Mouse (Mus musculus) limb, embryonic 11.5 days (tissue): Measurements from ENCODE around the gene Cd200. TPM values are rescaled to one million over a fixed set of nuclear protein-coding genes. Genes with fewer than 3 reads are reported as not detected.
"Not testable (repeated sequence)": the region's sequence is repeated elsewhere in the genome, so short reads cannot be mapped to it uniquely, and the experiment has no call there.

Source experiments
- ATAC-seq: fragments of 200-750 bp; cut with Nextera tagmentation; 2 replicates; pipeline ENCODE4 v1.8.0; 2017; ENCODE audit warnings: low read depth; ENCODE audit not compliant: insufficient number of reproducible peaks, low FRiP score, low TSS enrichment
- DNase-seq: peaks from one replicate; pipeline ENCODE4 v3.0.0-alpha.2; 2015; ENCODE audit warnings: low spot score
- H3K27ac ChIP-seq: fragments of 300-500 bp; sonication (generic); replicated peaks from 2 replicates; pipeline ENCODE4 v1.5.1; 2014; ENCODE audit warnings: low read depth, mild to moderate bottlenecking, low read length
- H3K27me3 ChIP-seq: fragments of 300-500 bp; sonication (generic); 2 replicates; pipeline ENCODE4 v1.6.1; 2014; ENCODE audit warnings: mild to moderate bottlenecking, low read length, mixed read lengths; ENCODE audit not compliant: control insufficient read depth, insufficient read depth
- H3K36me3 ChIP-seq: fragments of 300-500 bp; sonication (generic); 2 replicates; pipeline ENCODE4 v1.6.1; 2014; ENCODE audit warnings: mild to moderate bottlenecking, low read length, moderate library complexity, mixed read lengths; ENCODE audit not compliant: control insufficient read depth, insufficient read depth
- H3K4me1 ChIP-seq: fragments of 300-500 bp; sonication (generic); 2 replicates; pipeline ENCODE4 v1.6.1; 2014; ENCODE audit warnings: low read length, mixed read lengths; ENCODE audit not compliant: control insufficient read depth, insufficient read depth
- H3K4me2 ChIP-seq: fragments of 300-500 bp; sonication (generic); 2 replicates; pipeline ENCODE4 v1.6.1; 2014; ENCODE audit warnings: low read depth, mild to moderate bottlenecking, moderate library complexity; ENCODE audit not compliant: severe bottlenecking
- H3K4me3 ChIP-seq: fragments of 300-500 bp; sonication (generic); 2 replicates; pipeline ENCODE4 v1.5.1; 2014; ENCODE audit warnings: low read depth, low read length
- H3K9ac ChIP-seq: fragments of 300-500 bp; sonication (generic); 2 replicates; pipeline ENCODE4 v1.6.1; 2014; ENCODE audit warnings: mild to moderate bottlenecking, low read length
- H3K9me3 ChIP-seq: fragments of 300-500 bp; sonication (generic); 2 replicates; pipeline ENCODE4 v1.6.1; 2016; ENCODE audit warnings: low read length; ENCODE audit not compliant: control insufficient read depth
- WGBS: fragments of 180-500 bp; shearing (Covaris S2); extraction: QIAGEN DNeasy Blood & Tissue Kit; methylation state at CpG from one replicate; pipeline ENCODE4 v1.1.7; 2014; 5-methylcytosine and 5-hydroxymethylcytosine counted together
- polyA plus RNA-seq: library from polyadenylated mRNA; unstranded; fragments of >200 nt; fragmentation: Nextera tagmentation; extraction: Ambion mirVana; gene quantifications from 2 replicates; pipeline ENCODE4 v1.2.1, GENCODE M21; 2014

The Cd200 gene
- polyA plus RNA-seq, 1 experiment from 2014 or later, result 4.2 TPM

- H3K9ac ChIP-seq, result no peak overlapping the region
- H3K9me3 ChIP-seq, result no peaks in the 10 kb centered on the region
- H3K27me3 ChIP-seq, result no peaks in the 10 kb centered on the region
- WGBS, result 88% methylated on average over 4 of the region's 4 CpGs
- no peak for DNase-seq
- H3K4me1 ChIP-seq, result no peaks in the 10 kb centered on the region
- H3K4me2 ChIP-seq, result no peak overlapping the region
- no peak for ATAC-seq
- no peak overlapping the region for H3K27ac ChIP-seq
- H3K4me3 ChIP-seq, result no peak overlapping the region
- no peaks in the 10 kb centered on the region for H3K36me3 ChIP-seq
Measured at GRCm38 (mm10) chr16:45363480-45364045, 45.3 kb downstream of the Cd200 start.

DNA sequence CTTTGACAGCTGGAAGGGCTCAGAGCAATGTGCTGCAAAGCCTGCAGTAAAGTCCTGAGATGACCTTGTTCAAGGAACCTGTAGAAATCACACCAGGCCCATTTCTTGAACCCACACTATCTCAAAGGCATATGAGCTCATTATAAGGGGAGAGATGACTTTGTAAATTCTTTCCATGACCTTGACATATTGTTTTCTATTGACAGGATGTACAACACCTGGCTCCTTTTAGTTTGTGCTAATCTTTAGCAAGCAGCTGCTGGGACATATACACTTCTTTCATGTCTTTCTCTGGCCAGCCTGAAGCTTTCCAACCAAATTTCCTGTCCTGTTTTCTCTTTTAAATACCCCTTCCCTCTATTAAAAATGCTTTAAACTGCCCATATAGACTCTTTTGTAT lies 47.4 kb downstream of the Cd200 start:
- H3K4me2 ChIP-seq, result no peak overlapping the region
- H3K9me3 ChIP-seq, result no peaks in the 10 kb centered on the region
- DNase-seq (no peak), ATAC-seq (no peak)
- H3K4me1 ChIP-seq, result no peaks in the 10 kb centered on the region
- H3K9ac ChIP-seq, result no peak overlapping the region
- H3K27ac ChIP-seq, result no peak overlapping the region
- H3K4me3 ChIP-seq, result no peak overlapping the region
- H3K27me3 ChIP-seq, result no peaks in the 10 kb centered on the region
- H3K36me3 ChIP-seq, result no peaks in the 10 kb centered on the region

DNA sequence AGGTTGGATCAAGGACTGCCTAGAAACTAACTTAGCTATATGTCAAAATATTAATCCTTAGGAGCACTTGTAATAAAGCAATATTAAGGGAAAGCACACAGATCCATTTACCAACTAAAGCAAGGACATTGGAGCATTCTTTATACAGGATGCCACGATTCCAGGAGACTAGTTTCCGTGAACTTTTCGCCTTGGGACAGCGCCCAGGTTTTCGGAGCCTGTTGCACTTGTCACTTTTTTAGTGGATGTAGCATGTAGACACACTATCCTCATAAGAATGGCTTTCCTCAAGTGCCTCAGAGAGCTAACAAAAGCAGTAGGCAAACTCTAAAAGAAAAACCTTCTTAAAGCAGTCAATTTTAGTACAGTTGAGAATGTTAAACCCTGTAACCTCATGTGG lies 50.4 kb downstream of the Cd200 start:
- H3K4me2 ChIP-seq, H3K9me3 ChIP-seq, DNase-seq, H3K4me1 ChIP-seq, H3K9ac ChIP-seq, H3K36me3 ChIP-seq, H3K4me3 ChIP-seq, H3K27ac ChIP-seq, H3K27me3 ChIP-seq, ATAC-seq: not testable (repeated sequence)
- 91% methylated on average over 5 of the region's 5 CpGs for WGBS

DNA sequence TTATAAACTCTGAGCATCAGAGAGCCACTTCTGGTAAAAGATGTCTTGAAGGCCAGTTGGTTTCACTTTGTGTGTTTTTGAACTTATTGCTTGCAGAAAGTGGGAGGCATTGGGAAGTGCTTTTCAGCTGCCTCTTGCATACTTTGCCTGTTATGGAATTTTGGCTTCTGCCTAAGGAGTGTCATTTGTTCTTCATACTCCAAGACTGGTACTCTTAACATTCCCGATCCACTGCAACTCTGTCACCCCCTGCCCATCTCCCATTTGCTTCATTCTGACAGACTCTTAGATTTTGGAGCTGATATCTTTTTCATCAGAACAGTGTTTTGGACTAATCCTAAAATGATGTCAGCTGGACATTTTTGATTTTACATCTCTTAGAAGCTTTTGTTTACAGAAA lies 51.7 kb downstream of the Cd200 start:
- H3K9me3 ChIP-seq, result no peaks in the 10 kb centered on the region
- H3K4me1 ChIP-seq, result no peaks in the 10 kb centered on the region
- no peak overlapping the region for H3K4me3 ChIP-seq
- H3K27me3 ChIP-seq, result no peaks in the 10 kb centered on the region
- WGBS, result 89% methylated on average over 1 of the region's 1 CpGs
- H3K9ac ChIP-seq, result no peak overlapping the region
- no peak overlapping the region for H3K27ac ChIP-seq
- no peaks in the 10 kb centered on the region for H3K36me3 ChIP-seq
- no peak overlapping the region for H3K4me2 ChIP-seq
- ATAC-seq (no peak), DNase-seq (no peak)

DNA sequence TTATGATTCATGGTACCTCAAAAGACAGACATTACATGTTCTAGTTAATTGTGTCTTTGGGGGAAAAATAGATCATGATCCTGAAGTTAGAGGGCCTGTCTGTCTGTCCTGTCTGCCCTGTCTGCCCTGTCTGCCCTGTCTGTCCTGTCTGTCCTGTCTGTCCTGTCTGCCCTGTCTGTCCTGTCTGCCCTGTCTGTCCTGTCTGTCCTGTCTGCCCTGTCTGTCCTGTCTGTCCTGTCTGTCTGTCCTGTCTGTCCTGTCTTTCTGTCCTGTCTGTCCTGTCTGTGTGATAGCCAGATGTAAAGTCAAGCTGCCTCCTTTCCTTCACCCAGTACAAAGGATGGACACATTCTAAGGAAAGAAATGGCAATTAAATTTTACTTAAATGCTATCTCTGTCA lies 56.0 kb downstream of the Cd200 start:
- ATAC-seq (peak; percentile 87), DNase-seq (peak; percentile 48)
- Histone ChIP-seq H3K36me3 (no peaks in the 10 kb centered on the region), H3K4me2 (no peak overlapping the region), H3K4me3 (no peak overlapping the region), H3K9ac (no peak overlapping the region), H3K9me3 (no peaks in the 10 kb centered on the region), H3K27ac (no peak overlapping the region), H3K4me1 (no peaks in the 10 kb centered on the region), H3K27me3 (no peaks in the 10 kb centered on the region)

DNA sequence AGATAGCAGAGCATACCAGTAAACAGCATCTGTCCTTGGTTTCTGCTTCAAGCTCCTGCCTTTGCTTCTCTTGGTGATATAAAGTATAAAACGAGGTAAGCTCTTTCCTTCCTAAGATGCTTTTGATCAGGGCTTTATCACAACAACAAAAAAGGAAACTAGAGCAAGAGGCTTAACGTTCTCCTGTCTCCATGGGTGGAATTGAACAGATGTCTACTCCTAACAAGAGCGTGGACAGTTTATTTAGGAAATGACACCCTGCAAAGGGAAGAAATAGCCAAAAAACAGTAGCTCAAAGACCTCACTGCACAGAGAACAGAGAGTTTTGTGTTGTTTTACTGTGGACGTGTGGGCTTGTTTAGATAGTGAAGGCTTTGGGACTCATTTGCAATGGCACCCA lies 58.1 kb downstream of the Cd200 start:
- Histone ChIP-seq H3K9me3 (no peaks in the 10 kb centered on the region), H3K36me3 (no peaks in the 10 kb centered on the region), H3K27ac (no peak overlapping the region), H3K4me2 (no peak overlapping the region), H3K27me3 (no peaks in the 10 kb centered on the region), H3K4me3 (no peak overlapping the region), H3K4me1 (no peaks in the 10 kb centered on the region), H3K9ac (no peak overlapping the region)
- DNase-seq (no peak), ATAC-seq (no peak)
- 61% methylated on average over 4 of the region's 4 CpGs for WGBS

DNA sequence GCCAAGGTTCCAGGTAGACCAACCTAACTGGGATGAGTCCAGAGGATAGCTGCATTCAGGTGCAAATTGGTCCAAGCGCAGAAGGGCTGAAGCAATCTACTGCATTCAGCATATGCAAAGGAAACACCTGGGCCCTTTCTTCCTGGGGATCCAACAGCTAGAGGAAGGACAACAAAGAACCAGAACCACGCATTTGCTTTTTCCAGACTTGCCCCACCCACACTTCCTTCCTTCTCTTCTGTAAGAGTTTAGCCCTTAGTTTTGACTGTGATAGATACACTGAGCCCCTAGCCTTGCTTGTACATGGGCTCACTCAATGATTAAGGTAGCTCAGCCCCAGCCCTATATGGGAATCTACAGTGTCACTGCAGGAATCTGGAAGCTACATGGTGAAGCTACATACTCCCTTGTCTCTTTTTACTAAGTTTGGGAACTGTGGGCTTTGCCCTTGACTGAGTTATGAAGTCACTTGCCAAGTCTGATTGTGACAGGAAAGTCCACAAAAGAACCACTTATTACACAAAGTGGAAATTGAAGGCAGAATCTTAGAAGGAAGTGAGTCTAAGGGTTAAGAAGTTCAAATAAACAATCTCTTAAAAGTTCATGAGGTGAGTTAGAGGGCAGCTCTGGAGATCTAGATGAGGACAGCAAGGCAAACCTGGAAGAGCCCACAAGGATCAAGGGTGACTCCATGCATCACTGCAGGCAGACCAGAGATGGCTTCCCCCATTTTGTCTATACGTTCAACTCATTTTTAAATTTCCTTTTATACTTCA lies 59.1 kb downstream of the Cd200 start:
- no peak overlapping the region for H3K4me3 ChIP-seq
- no peaks in the 10 kb centered on the region for H3K9me3 ChIP-seq
- H3K27me3 ChIP-seq, result no peaks in the 10 kb centered on the region
- no peak overlapping the region for H3K27ac ChIP-seq
- DNase-seq, result no peak
- 87% methylated on average over 3 of the region's 3 CpGs for WGBS
- H3K9ac ChIP-seq, result no peak overlapping the region
- H3K4me2 ChIP-seq, result no peak overlapping the region
- no peak for ATAC-seq
- no peaks in the 10 kb centered on the region for H3K36me3 ChIP-seq
- no peaks in the 10 kb centered on the region for H3K4me1 ChIP-seq

- H3K4me2 ChIP-seq, DNase-seq, H3K27ac ChIP-seq, H3K36me3 ChIP-seq, H3K9me3 ChIP-seq, H3K9ac ChIP-seq, ATAC-seq, H3K4me3 ChIP-seq, H3K4me1 ChIP-seq, H3K27me3 ChIP-seq: not testable (repeated sequence)
- WGBS, result 90% methylated on average over 5 of the region's 9 CpGs
Measured at GRCm38 (mm10) chr16:45348238-45348637, 60.6 kb downstream of the Cd200 start.

DNA sequence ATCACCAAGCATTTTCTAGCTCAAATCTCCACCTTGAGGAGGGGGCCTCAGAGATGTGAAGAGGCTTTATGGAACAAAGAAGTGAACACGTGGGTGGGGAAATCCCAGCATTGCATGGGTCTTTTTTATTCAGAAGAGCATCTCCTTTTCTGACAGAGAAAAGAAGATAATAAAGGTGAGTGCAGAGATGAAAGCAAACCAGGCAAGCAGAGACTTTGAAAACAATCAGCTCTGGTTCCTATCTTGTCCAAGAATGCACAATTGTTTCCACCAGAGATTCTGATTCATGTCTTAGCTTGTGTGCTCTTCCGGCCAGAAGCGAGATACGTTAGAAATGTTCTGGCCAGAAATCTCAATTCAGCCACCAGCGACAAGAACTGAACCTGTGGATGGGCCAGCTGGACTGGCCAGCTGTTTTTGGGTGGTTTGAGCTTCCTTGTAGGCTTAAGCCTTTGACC lies 61.9 kb downstream of the Cd200 start:
- DNase-seq (no peak), ATAC-seq (no peak)
- no peaks in the 10 kb centered on the region for H3K9me3 ChIP-seq
- H3K4me3 ChIP-seq, result no peak overlapping the region
- no peak overlapping the region for H3K9ac ChIP-seq
- H3K27ac ChIP-seq, result no peak overlapping the region
- H3K36me3 ChIP-seq, result no peaks in the 10 kb centered on the region
- WGBS, result 93% methylated on average over 5 of the region's 5 CpGs
- no peak overlapping the region for H3K4me2 ChIP-seq
- H3K27me3 ChIP-seq, result no peaks in the 10 kb centered on the region
- H3K4me1 ChIP-seq, result no peaks in the 10 kb centered on the region
